Mouse (Mus musculus): ENCODE results near the gene Amph.

DNA sequence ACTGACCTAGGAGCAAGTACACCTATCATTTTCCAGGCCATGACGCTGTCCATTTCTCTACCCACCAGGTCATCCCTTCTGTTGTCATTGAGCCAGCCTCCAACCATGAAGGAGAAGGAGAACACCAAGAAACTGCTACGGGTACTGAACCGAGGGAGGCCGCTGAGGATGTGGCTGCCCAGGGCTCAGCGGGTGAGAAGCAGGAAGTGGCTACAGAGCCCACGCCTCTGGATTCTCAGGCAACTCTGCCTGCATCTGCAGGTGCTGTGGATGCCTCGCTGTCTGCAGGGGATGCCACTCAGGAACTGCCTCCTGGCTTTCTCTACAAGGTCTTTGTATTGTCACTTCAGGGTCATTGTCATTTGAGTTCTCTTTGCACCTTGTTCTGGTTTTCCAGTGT lies 191.1 kb downstream of the Amph start:
- TF ChIP-seq CTCF (conservative IDR thresholded peaks at IDR 0.05; ENCODE audit: insufficient read depth, insufficient read length, low read depth, low read length) (no peak), POLR2A (IDR thresholded peaks at IDR 0.05; ENCODE audit: low read depth, low read length) (no peak)
